Mouse (Mus musculus) T-helper 17 cell (primary cell): ENCODE measurements around the gene Rbak.
"Not testable (repeated sequence)": the region's sequence is repeated elsewhere in the genome, so short reads cannot be mapped to it uniquely, and the experiment has no call there.

Experiments used
- in situ Hi-C, 2 experiments: fragments of 300-600 bp; cut with MboI, MseI; formaldehyde crosslinking; loops; 1 replicate in 1 of 2; 2 replicates in 1 of 2; pipeline ENCODE4 v1.15.1; 2025; ENCODE audit warnings: high pct_unique_total_duplicates in 2 of 2

Rbak gene

DNA sequence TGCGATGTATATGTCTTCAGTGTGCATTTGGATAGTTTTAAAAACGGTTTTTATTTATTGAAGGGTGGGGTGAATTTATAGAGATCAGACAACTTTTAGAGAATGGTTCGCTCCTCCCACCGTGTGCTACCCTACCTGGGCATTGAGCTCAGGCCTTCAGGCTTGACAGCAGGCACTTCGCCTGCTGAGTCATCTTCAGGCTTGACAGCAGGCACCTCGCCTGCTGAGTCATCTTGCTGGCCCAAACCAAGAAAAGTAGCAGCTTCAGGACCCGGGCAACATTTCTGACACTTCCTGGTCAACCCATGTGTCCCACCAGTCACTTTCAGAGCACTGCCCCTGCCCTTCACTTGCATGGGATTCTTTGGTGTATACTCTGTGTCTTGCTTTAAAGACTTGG, 45.5 kb downstream of the Rbak start:
- in situ Hi-C loops: no loop called here

DNA sequence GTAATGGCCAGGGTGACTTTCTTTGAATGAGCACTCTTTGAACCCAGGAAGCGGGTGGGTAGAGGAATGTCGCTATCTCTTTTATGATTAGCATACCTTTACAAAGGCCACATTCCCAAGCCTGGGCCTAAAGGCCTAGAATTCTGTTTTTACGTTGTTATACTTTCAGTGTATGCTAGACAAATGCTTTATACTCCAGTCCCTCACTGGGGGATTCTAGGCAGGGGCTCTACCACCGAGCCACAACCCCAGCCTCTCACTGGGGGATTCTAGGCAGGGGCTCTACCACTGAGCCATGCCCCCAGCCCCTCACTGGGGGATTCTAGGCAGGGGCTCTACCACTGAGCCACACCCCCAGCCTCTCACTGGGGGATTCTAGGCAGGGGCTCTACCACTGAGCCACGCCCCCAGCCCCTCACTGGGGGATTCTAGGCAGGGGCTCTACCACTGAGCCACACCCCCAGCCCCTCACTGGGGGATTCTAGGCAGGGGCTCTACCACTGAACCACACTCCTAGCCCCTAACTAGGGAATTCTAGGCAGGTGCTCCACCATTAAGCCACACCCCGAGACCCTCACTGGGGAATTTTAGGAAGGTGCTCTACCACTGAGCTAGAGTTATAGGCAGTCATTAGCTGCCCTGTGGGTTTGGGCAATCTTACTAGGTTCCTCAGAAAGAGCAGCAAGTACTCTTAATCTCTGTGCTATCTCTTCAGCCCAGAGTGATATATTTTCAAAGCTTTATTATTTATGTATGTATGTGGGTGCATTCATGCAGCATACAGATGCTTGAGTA, 46.2 kb downstream of the Rbak start:
- in situ Hi-C loops: not testable (repeated sequence)

DNA sequence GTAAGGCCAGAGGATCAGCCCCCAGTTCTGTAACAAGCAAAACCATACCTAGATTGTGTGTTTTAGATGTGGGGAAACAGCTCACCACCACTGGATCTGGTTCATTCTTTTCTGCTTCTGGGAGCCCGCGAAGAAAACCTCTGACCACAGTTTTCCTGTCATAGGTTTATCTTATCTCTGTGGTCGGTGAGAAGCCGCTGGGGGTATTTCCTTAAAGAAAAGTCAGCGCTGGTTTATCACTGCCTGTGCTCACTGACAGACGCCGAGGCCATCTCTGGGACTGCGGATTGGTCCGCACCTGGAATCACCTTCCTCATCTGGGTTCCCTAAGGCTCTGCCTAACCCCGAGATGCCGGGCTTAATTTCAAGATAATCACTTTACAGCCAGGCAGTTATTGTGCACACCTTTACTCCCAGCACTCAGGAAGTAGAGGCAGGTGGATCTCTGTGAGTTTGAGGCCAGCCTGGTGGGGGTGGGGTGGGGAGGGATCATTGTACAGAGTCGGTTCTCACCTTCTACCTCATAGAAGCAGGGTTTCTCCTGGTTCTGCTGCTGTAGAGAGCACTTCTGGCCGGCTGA, 47.5 kb downstream of the Rbak start:
- in situ Hi-C loops: no loop called here

- in situ Hi-C loops: no loop called here
These were observed 50.2 kb downstream of the Rbak start for GRCm38 (mm10) chr5:143130342-143130741.

DNA sequence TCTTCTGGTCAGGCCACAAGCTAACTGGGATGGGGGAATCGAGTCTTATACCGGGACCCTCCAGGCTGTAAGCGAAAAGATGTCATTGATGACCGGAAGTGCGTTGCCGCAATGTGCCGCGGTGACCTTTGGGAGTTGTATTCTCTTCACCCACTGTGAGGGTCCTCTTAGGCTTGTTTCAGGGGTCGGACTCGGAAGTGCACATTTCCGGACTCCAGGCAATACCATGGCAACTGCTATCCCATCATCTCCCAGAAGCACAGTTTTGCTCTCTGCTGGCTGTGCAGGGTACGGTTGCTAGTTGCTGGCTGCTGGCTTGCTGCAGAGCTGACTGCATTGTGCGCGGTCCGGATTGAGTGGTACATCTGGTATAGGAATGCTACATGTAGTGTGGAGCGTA, 51.5 kb downstream of the Rbak start:
- in situ Hi-C loops: no loop called here

- in situ Hi-C loops: no loop called here
These were observed 52.7 kb downstream of the Rbak start for GRCm38 (mm10) chr5:143127837-143128236.

GRCm38 (mm10) chr5:143126908-143127307, 53.7 kb downstream of the Rbak start:
- in situ Hi-C loops: no loop called here

DNA sequence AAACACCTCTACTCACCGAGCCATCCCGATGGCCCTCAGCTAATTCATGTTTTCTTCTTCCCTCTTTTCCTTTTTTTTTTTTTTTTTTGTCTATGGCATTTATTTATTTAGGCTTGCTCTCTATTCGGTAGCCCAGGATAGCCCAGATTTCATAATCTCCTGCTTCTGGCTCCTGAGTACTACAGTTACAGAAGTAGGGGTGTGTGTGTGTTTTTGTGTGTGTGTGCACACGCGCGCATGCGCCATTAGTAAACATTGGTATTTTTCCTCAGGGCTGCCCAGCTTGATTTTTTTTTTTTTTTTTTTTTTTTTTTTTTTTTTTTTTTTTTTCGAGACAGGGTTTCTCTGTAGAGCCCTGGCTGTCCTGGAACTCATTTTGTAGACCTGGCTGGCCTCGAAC, 54.5 kb downstream of the Rbak start:
- in situ Hi-C loops: no loop called here

DNA sequence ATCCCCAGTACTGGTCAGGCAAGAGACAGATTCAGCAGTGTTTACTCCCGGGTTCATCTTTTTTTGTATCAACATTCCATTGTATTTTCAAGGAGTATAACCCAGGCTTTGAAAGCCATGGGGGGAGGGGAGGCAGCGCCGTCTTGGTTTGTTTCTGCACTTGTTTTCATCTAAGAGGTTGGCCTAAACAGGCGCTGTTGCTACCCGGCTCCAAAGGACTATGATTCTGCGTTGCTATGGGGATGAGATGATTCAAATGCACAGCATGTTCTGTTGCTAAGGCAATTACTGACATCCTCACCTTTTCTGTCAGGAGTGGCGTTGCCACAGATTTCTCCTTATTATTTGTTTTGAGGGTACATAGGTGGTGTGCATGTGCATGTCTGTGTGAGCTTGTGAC, 55.0 kb downstream of the Rbak start:
- in situ Hi-C loops: no loop called here

DNA sequence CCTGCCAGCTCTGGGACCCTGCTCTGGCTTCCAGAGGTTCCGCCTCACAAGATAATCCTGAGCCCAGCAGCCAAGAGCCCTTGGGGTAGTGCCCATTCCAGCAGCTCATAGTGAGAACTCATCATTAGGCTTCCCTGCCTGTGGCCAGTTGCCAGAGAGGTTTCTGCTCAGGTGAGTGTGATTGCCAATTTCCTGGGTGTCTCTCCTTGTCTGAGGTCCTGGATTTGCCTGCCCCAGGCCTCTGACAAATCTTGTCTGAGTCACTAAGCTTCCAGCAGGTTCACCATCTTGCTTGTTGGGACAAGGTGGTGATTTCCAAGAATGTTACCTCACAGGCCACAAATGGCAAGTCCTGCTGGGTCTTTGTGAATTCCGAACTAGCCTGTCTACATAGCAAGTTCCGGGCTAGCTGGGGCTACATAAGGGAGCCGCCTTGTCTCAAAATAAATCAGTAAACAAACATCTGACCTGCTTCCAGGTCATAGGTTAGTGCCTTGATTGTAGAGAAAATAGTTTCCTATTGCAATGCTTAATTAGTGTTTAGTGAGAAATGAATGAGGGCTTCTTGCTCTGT, 55.7 kb downstream of the Rbak start:
- in situ Hi-C loops: no loop called here

DNA sequence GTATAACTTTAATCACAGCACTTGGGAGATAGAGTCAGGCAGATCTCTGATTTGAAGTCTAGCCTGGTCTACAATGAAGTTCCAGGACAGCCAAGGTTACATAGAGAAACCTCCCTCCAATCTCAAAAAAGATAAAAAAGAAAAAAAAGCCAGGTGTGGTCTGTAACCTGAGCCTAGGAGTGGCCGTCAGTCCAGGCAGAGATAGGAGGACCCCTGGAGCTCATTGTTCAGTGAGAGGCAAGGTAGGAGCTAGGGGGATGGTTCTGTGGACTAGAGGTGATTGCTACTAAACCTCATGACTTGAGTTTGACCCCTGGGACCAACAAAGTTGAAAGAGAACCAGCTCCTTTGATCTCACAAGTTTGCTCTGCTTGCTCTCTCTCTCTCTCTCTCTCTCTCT, 57.9 kb downstream of the Rbak start:
- in situ Hi-C loops: no loop called here
